Mouse (Mus musculus): ENCODE data around the gene Med13l. TPM values are rescaled to one million over a fixed set of nuclear protein-coding genes. Genes with fewer than 3 reads are reported as not detected.
A peak's percentile ranks its signal among the peaks of the same experiment; 100 is the strongest.

The Med13l gene
- polyA plus RNA-seq, 1 experiment from 2014 or later: 14.6 TPM

DNA sequence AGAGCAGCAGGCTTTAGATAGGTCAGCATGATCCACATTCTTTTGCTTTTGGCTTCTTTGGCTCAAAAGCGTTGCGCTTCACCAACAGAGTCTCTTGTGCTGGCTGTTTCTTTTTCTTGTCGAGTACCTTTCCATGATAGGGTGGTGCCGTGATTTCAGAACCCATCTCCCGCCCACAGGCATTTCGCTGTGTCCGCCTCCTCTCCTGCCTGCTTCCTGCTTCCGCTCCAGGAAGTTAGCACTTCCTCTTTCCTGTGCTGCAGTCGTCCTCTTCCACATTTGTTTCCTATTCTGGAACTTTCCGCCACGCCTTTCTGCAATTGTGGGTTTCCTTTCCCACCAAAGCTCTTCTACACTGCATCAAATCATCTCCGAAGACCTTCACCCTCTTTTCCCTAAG is 248.5 kb downstream of the Med13l start:
- Histone ChIP-seq H3K9me3 (replicated peaks; ENCODE audit: control insufficient read depth, low read length) (no peaks in the 10 kb centered on the region), H3K4me3 (ENCODE audit: low read depth, low read length) (no peak overlapping the region), H3K27ac (ENCODE audit: low read depth, low read length) (no peak overlapping the region), H3K4me1 (ENCODE audit: control insufficient read depth, insufficient read depth, low read length) (no peaks in the 10 kb centered on the region), H3K4me2 (ENCODE audit: low read length) (no peak overlapping the region), H3K9ac (ENCODE audit: low read length) (no peak overlapping the region), H3K36me3 (ENCODE audit: control insufficient read depth, insufficient read depth, low read length) (no peaks in the 10 kb centered on the region), H3K27me3 (replicated peaks; ENCODE audit: control insufficient read depth, insufficient read depth, low read length) (no peaks in the 10 kb centered on the region)
- DNase-seq (ENCODE audit: low spot score): no peak
- 81% methylated on average over 12 of the region's 12 CpGs for WGBS
- ATAC-seq: no peak

- WGBS: 72% methylated on average over 5 of the region's 5 CpGs
- H3K36me3 ChIP-seq (ENCODE audit: control insufficient read depth, insufficient read depth, low read length): no peaks in the 10 kb centered on the region
- no peaks in the 10 kb centered on the region for H3K27me3 ChIP-seq (replicated peaks; ENCODE audit: control insufficient read depth, insufficient read depth, low read length)
- ATAC-seq (no peak), DNase-seq (ENCODE audit: low spot score) (no peak)
- H3K4me3 ChIP-seq (ENCODE audit: low read depth, low read length): no peak overlapping the region
- H3K4me2 ChIP-seq (ENCODE audit: low read length): no peak overlapping the region
- no peak overlapping the region for H3K9ac ChIP-seq (ENCODE audit: low read length)
- no peaks in the 10 kb centered on the region for H3K4me1 ChIP-seq (ENCODE audit: control insufficient read depth, insufficient read depth, low read length)
- no peak overlapping the region for H3K27ac ChIP-seq (ENCODE audit: low read depth, low read length)
- H3K9me3 ChIP-seq (replicated peaks; ENCODE audit: control insufficient read depth, low read length): no peaks in the 10 kb centered on the region
Observed at GRCm38 (mm10) chr5:118809588-118809987, 249.1 kb downstream of the Med13l start.

- no peak overlapping the region for H3K9ac ChIP-seq (ENCODE audit: low read length)
- H3K27me3 ChIP-seq (replicated peaks; ENCODE audit: control insufficient read depth, insufficient read depth, low read length): no peaks in the 10 kb centered on the region
- WGBS: 54% methylated on average over 5 of the region's 5 CpGs
- H3K4me3 ChIP-seq (ENCODE audit: low read depth, low read length): no peak overlapping the region
- H3K9me3 ChIP-seq (replicated peaks; ENCODE audit: control insufficient read depth, low read length): no peaks in the 10 kb centered on the region
- no peaks in the 10 kb centered on the region for H3K4me1 ChIP-seq (ENCODE audit: control insufficient read depth, insufficient read depth, low read length)
- H3K27ac ChIP-seq (ENCODE audit: low read depth, low read length): no peak overlapping the region
- H3K36me3 ChIP-seq (ENCODE audit: control insufficient read depth, insufficient read depth, low read length): no peaks in the 10 kb centered on the region
- DNase-seq (ENCODE audit: low spot score) (peak; percentile 16), ATAC-seq (no peak)
- no peak overlapping the region for H3K4me2 ChIP-seq (ENCODE audit: low read length)
Observed at GRCm38 (mm10) chr5:118811690-118812089, 251.2 kb downstream of the Med13l start.

- Histone ChIP-seq H3K4me2 (ENCODE audit: low read length) (no peak overlapping the region), H3K4me3 (ENCODE audit: low read depth, low read length) (no peak overlapping the region), H3K4me1 (ENCODE audit: control insufficient read depth, insufficient read depth, low read length) (no peaks in the 10 kb centered on the region), H3K36me3 (ENCODE audit: control insufficient read depth, insufficient read depth, low read length) (no peaks in the 10 kb centered on the region), H3K9ac (ENCODE audit: low read length) (no peak overlapping the region), H3K27me3 (replicated peaks; ENCODE audit: control insufficient read depth, insufficient read depth, low read length) (no peaks in the 10 kb centered on the region), H3K9me3 (replicated peaks; ENCODE audit: control insufficient read depth, low read length) (no peaks in the 10 kb centered on the region), H3K27ac (ENCODE audit: low read depth, low read length) (no peak overlapping the region)
- 78% methylated on average over 9 of the region's 9 CpGs for WGBS
- DNase-seq (ENCODE audit: low spot score) (no peak), ATAC-seq (no peak)
Observed at GRCm38 (mm10) chr5:118812421-118812820, 251.9 kb downstream of the Med13l start.

DNA sequence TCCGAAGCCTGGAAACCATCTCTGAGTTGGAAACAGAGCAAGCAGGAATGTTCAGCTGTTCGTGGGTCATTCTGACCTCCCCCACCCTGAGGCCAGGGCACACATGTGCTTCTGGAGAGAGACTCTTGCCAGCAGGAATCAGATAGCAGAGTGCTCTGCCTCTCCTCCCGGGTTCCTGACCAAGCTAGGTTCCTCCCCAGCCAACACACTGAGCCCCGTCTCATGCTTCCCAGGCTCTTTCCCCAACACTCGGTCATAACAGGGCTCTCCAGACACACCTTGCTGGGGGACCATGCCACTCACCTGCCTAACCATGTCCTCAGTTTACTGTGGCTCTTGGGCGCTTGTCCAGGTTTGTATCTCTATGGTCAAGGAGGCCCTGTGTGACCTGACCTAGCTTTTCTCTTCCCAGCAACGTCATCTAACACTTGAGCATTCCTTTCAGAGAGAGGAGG is 252.5 kb downstream of the Med13l start:
- 81% methylated on average over 7 of the region's 7 CpGs for WGBS

GRCm38 (mm10) chr5:118814052-118814451 is 253.6 kb downstream of the Med13l start:
- Histone ChIP-seq H3K27ac (ENCODE audit: low read depth, low read length) (no peak overlapping the region), H3K9ac (ENCODE audit: low read length) (no peak overlapping the region), H3K4me3 (ENCODE audit: low read depth, low read length) (no peak overlapping the region), H3K4me2 (ENCODE audit: low read length) (no peak overlapping the region), H3K4me1 (ENCODE audit: control insufficient read depth, insufficient read depth, low read length) (no peaks in the 10 kb centered on the region), H3K9me3 (replicated peaks; ENCODE audit: control insufficient read depth, low read length) (no peaks in the 10 kb centered on the region), H3K36me3 (ENCODE audit: control insufficient read depth, insufficient read depth, low read length) (no peaks in the 10 kb centered on the region), H3K27me3 (replicated peaks; ENCODE audit: control insufficient read depth, insufficient read depth, low read length) (no peaks in the 10 kb centered on the region)
- DNase-seq (ENCODE audit: low spot score) (peak; percentile 17), ATAC-seq (no peak)
- WGBS: 53% methylated on average over 6 of the region's 6 CpGs

More for the DNA sequence above, 252.5 kb downstream of the Med13l start:
- Histone ChIP-seq H3K4me3 (ENCODE audit: low read depth, low read length) (no peak overlapping the region), H3K4me1 (ENCODE audit: control insufficient read depth, insufficient read depth, low read length) (no peaks in the 10 kb centered on the region), H3K36me3 (ENCODE audit: control insufficient read depth, insufficient read depth, low read length) (no peaks in the 10 kb centered on the region), H3K27ac (ENCODE audit: low read depth, low read length) (no peak overlapping the region), H3K9ac (ENCODE audit: low read length) (no peak overlapping the region), H3K27me3 (replicated peaks; ENCODE audit: control insufficient read depth, insufficient read depth, low read length) (no peaks in the 10 kb centered on the region), H3K4me2 (ENCODE audit: low read length) (no peak overlapping the region), H3K9me3 (replicated peaks; ENCODE audit: control insufficient read depth, low read length) (no peaks in the 10 kb centered on the region)
- DNase-seq (ENCODE audit: low spot score): no peak
- no peak for ATAC-seq
